Mouse (Mus musculus): ENCODE measurements around the gene Fgfr2.
A peak's percentile ranks its signal among the peaks of the same experiment; 100 is the strongest.

Gene Fgfr2

GRCm38 (mm10) chr7:132429324-132429723 lies 693.8 kb downstream of the Fgfr2 start:
- peak; percentile 41 to 44 for DNase-seq

DNA sequence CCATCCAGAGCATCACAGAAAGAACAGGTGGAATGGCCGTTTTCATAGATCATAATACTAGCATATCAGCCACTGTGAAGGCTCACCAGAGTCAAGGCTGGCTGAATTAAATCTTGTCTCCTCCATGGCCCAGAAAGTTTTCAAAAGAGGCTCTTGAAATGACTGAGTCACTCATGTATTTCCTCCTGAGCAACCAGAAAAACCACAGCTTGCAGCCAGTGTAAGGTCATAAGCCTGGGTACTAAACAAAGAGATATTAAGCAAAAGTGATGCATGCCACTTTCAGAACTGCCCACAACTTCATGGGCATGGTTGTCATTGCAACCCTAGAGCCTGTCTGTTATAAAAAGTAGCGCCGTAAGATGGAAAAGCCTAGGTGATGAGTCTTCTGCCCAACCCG lies 694.8 kb downstream of the Fgfr2 start:
- DNase-seq, result no peak

DNA sequence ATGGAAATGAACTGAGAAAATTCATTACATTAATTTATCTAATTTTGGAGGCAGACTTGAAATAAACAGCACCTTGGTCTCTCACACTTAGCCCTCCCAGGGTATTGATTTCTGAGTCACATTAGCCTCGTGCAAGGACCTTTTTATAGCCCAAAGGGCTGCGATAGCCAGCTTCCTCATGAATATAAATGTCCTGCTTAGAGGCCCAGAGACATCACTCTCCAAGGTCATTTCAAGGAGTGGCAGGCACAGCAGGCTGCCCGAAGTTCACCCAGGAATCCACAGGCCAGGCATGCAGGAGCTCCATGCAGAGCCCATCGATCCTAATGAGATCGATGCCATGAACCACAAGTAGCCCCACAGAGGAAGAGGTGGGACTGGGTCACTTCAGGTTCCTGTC lies 697.1 kb downstream of the Fgfr2 start:
- no peak for DNase-seq

- DNase-seq, result peak in 1 of 2 experiments; percentile 17
Measured at GRCm38 (mm10) chr7:132425364-132425999, 697.7 kb downstream of the Fgfr2 start.

- no peak for DNase-seq
Measured at GRCm38 (mm10) chr7:132423570-132423969, 699.6 kb downstream of the Fgfr2 start.

DNA sequence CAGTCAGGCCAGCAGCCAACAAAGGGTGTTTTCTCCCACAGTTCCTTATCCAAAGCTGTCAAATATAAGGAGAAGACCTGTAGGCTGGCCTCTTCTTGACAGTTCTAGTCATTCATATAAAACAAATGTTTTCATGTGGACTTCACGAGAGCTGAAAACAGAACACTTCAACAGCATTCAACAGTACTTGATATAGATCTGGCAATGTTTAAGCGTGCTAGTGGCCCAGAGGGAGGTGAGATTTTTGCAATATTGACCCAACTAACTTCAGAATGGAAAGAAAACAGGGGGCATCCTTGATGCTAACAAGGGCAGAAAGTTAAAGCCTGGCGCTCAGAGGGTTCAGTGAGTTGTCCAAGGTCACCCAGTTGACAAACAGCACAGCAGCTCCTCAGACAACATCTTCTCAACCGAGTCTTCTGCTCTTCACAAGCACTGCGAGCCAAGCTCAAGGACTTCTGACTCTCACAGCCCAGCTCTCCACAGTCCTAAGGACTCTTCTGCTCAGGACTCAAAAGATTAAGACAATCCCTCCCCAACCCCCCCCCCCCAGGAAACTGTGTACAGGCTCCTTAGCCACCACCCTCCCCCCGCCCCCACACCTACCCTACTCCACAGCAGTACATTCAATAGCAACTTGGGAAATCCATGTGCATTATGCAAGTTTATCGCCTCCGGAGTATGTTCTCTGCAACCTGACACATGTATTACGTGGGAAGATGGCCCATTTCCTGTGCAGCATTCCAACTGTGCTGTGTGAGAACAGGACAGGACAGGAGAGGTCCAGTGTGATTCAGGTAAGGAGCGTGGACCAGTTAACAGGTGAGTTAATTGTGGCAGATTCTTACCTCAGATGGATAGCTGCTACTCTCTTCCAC lies 703.5 kb downstream of the Fgfr2 start:
- no peak for DNase-seq

- DNase-seq, result no peak
Measured at GRCm38 (mm10) chr7:132416866-132417265, 706.3 kb downstream of the Fgfr2 start.

DNA sequence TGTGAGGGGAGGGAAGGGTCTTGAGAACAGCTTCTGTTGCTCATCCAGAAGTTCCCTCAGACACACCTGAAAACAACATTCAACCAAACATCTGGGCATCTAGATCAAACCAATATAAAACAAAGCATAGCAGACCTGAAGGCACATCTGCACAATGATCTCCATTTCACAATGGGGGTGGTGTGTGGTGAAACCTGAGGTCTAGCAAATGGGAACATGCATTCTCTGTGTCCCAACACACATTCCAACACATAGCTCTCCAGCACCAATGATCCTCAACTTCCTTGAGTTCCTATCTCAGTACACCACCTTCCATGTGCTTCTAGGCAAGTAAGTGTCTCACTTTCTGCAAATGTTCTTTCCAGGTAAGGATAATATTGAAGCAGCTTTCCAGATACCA lies 707.3 kb downstream of the Fgfr2 start:
- DNase-seq, result no peak

- DNase-seq, result no peak
Measured at GRCm38 (mm10) chr7:132412520-132412919, 710.6 kb downstream of the Fgfr2 start.

GRCm38 (mm10) chr7:132411708-132412107 lies 711.4 kb downstream of the Fgfr2 start:
- peak; percentile 47 to 58 for DNase-seq

- DNase-seq, result no peak
Measured at GRCm38 (mm10) chr7:132410958-132411357, 712.2 kb downstream of the Fgfr2 start.

DNA sequence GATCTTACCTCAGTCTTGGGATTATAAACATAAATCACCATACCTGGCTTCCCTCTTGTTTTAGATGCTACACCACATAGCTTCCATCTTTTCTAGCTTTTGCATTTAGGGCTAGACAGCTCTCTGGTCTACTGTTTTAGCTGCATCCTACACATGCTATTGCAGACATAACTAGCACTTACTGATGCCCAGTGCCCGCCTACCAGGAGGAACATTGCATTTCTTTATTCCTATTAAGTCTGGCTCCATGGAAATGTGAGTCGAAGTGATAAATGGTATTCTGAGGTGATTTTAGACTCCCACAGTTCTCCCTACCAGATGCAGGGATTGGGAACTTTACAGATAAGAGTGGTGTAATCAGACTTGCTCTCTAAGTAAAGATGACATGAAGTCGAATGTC lies 713.3 kb downstream of the Fgfr2 start:
- no peak for DNase-seq

GRCm38 (mm10) chr7:132402377-132403084 lies 720.6 kb downstream of the Fgfr2 start:
- DNase-seq, result no peak

- no peak for DNase-seq
Measured at GRCm38 (mm10) chr7:132398487-132398886, 724.7 kb downstream of the Fgfr2 start.

DNA sequence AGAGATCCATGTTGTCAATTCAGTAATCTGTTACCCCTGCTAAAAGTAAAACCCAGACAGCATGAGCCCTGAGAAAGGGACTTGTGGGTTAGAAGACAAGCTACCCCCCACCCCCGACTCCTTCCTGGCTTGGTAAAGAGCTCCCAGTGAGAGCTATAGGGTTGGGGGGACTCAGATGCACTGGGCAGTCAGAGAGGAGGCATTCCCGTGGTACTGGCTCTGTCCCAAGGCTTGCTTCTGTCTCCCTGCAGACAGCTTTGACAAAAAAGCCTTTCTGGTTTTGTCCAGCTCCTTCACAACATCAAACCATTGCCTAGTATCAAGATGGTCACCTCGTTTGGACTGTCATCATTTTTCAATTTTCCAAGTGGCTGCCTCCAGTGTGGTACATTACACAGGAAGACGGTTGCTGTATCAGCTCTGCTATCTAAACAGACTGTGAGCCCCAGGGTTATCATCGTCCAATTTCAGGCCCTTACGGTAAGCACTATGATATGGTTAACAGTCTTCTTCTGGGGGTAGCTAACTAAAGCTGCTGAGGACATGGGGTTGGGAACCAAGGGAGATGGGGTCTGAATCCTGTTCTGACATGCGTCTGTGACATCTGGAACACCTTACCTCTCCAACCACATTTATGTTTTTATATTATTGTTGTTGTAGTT lies 726.4 kb downstream of the Fgfr2 start:
- peak; percentile 16 to 19 for DNase-seq

DNA sequence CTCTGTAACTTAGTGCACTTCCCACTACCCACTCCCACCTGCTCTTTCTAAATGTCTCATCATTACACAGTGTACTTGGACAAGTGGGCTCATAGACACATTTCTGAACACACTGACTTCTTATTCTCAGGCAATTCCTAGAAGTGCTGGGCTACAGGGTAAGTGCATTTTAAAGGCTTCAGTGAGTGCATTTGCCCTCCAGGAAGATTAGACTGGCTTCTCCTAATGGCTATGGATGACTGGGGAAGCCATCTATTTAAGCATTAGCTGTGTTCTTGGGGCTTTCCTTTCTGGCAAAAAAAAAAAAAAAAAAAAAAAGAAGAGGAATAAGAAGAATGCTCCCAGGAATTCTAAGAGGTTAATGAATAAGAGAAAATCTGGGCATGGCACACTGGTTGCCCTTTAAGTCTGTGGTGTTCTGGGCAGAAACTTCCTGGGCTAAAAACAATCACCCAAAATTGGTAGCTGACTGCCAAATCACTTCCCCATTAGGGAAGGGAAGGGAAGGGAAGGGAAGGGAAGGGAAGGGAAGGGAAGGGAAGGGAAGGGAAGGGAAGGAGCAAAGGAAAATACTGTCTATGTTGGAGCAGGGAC lies 729.5 kb downstream of the Fgfr2 start:
- DNase-seq, result no peak

DNA sequence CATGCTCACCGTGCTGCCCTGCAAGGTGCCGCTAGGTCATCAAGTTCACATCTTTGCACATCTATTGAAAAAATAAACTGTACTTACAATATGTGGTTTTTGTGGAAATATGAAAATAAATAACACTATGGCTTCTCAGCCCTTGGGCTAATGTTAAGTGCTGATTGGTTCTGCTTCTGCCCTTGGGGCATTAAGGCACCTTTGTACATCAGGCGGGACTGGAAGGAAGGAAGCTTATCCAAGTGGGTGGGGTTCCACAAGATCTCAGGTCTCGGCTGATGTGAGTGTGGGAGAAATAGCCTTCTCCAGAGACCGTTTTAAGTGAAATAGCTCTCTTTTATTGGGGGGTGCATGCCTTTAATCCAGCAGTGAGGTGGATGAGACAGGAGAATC lies 730.1 kb downstream of the Fgfr2 start:
- no peak for DNase-seq

GRCm38 (mm10) chr7:132392233-132393013 lies 730.7 kb downstream of the Fgfr2 start:
- DNase-seq, result no peak

DNA sequence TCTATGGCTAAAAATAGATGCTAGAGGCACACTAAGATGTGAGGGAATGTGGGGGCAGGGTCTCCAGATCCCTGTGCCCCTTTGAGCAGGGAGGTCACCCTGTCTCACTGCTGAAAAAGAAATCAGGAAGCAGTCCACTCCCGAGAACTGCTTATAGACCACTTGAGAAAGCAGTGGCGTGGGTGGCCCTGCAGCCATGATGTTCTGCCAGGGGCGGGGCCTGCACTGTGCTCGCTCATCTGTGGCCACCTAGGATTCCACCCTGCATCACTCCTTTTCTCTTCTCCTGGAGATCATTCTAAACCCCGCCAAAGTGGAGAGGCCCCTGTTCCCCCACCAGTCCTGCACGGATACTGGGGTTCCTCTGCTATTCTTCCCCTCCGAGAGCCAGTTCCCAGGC lies 733.7 kb downstream of the Fgfr2 start:
- DNase-seq, result no peak

- DNase-seq, result no peak
Measured at GRCm38 (mm10) chr7:132387507-132387906, 735.6 kb downstream of the Fgfr2 start.

DNA sequence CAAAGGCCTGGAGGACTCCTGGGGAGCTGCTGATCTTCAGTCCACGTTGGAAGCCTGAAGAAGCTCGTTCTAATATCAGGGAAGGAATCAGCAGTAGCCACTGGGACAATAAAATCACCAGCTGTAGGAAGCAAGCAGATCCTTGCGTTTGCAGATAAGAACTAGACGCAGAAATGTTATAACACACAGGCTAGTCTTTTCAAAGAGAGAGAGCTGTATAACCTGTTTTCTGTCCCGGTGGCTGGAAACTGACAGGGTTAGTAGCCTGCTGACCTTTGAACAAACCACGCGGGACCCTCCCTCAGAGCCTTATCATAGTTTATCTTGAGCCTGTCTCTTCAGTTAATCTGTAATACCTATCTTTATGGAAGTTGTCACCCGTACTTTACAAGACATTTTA lies 736.8 kb downstream of the Fgfr2 start:
- no peak for DNase-seq
